Mouse (Mus musculus) MEL-GATA-1-ER (cell line): ENCODE measurements around the gene Dgkq.

Experiments
- DNase-seq: peaks from one replicate; pipeline ENCODE4 v3.0.0-alpha.2; 2012; ENCODE audit warnings: low read depth; ENCODE audit errors: extremely low read depth

Gene Dgkq

DNA sequence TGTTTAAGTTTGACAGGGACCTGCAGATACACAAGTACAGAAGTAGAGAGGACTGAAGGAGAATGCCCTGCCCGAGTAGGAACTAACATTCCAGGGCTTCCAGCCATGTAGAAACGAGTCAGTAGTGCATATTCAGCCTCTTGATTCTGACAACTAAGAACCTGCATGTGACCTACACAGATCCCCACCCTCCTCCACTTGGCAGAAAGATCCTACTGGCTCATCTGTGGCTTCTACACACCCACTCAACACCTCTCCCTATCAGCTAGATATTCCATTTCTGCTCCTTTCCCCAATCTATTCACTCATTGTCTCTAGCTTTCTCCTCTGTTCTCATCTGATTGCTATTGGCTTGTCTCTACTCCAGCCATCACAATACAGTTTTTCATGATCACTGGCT, 47.6 kb downstream of the Dgkq start:
- no peak for DNase-seq

- no peak for DNase-seq
Observed at GRCm38 (mm10) chr5:108610426-108610825, 59.0 kb downstream of the Dgkq start.

- no peak for DNase-seq
Observed at GRCm38 (mm10) chr5:108602537-108602936, 66.9 kb downstream of the Dgkq start.

GRCm38 (mm10) chr5:108599923-108600322, 69.5 kb downstream of the Dgkq start:
- DNase-seq: no peak
